Mouse (Mus musculus): ENCODE data around the gene AC124502.3.
"Not testable (repeated sequence)": the region's sequence is repeated elsewhere in the genome, so short reads cannot be mapped to it uniquely, and the experiment has no call there.

The AC124502.3 gene

DNA sequence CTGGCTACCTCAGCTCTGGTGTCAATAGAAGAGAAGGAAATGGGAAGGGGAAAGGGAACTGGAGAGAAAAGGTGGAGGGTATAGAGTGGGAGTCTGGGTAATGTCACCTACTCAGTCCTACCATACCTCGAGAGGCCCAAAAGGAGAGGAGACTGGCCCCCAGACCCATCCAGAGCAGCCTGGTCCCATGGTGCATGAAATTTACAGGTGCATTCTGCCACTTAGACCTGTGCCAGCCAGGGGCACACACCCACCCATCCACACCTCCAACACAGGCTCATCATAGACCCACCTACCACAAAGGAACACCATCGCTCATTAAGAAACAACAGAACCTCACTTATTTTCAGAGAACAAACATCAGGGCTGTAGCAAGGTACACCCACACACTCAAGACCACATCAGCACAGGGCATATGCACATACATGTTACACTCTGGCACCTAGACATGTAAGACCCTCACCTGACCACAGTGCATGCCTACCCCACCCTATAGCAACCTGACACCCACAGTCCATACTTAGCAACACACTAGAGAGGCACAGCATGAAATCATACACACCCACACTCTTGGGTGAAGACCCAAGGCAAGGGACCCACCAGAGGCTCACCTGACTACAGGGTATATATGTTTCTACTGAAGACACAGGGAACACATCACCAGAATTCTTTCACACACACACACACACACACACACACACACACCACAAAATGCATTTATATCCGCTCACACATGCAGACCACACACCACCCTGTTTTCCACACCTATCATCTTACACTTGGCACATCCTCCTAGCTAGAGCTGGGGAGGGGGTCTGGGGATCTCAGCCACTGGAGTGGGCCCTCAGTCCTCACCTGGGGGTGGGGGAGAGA lies 45.5 kb downstream of the AC124502.3 start:
- DNase-seq (ENCODE audit: low spot score in 2 of 2): peak; percentile 54 to 64

DNA sequence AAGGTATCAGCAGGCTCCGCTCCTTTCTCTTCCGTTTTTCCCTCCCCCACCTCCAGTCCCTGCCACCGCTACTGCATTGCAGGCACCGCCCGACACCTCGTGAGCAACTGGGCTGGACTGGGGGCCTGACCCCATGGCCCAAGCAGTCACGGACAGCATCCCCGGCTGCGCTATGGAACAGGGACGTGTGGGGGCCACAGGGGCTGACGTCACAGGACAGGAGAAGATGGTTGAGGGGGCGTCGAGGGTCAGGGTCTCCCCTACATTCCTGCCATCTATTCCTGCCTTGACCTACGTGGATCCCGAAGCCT lies 46.1 kb downstream of the AC124502.3 start:
- peak in 1 of 2 experiments; percentile 67 for DNase-seq (ENCODE audit: low spot score in 2 of 2)

DNA sequence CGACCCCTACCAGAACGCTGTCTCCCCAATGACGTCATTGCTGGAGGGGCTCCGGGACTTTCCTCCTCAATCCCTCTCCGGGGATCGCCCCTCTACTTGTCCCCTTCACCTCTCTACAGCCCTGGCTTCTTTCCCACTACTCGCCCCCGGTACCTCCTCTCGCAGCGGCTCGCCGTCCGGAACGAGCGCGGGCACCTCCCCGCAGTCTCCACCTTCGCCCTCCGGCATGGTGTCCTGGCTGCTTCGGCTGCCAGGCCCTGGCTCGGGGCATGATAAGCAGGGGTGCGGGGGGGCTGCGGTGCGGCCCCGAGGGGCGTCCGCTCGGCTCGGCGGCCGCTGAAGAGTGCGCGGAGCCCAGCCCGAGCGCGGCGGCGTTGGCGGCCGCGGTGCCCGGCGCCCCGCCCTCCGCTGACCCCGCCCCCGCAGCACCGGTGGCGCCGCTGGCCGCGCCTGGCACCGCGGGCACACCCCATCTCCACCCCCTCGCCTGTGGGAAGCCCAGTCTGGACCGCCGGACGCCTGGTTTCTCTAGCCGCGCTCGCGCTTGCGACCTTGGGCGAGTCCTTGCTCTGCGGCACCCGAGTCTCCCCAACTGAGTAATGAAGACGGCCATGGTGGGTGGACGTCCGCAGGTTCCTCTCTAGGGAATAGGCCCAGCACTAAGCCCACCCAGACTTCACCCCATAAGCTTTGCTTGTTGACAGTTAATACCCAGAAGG lies 46.6 kb downstream of the AC124502.3 start, which contains the start of gene Tmem151a:
Gene Tmem151a, minus strand, starts transcription at position 387 of the 719 bp plus-strand sequence.
- peak; percentile 62 to 65 for DNase-seq (ENCODE audit: low spot score in 2 of 2)

GRCm38 (mm10) chr19:5086533-5086932 lies 47.8 kb downstream of the AC124502.3 start:
- not testable (repeated sequence) for DNase-seq (ENCODE audit: low spot score in 2 of 2)

- DNase-seq (ENCODE audit: low spot score in 2 of 2): peak; percentile 97 to 99
Observed at GRCm38 (mm10) chr19:5087884-5088728, 49.4 kb downstream of the AC124502.3 start, which contains the start of gene Yif1a. TSS of gene Yif1a (plus strand) at chr19:5088538.

DNA sequence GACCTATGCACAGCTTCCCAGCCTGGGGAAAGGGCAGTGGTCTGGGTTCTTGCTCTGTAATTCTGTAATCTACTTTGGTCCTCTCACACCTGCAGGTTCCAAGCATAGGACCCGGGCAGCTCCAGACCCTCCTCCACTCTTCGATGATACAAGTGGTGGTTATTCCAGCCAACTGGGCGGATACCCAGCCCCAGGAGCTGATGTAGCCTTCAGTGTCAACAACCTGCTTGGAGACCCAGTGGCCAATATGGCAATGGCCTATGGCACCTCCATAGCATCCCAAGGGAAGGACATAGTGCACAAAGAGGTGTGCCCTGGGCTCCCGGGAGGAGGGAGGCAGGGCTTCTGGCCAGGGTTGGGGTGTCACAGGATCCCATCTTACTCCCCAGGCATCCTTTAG lies 50.6 kb downstream of the AC124502.3 start:
- DNase-seq (ENCODE audit: low spot score in 2 of 2): peak in 1 of 2 experiments; percentile 44

- peak in 1 of 2 experiments; percentile 53 for DNase-seq (ENCODE audit: low spot score in 2 of 2)
Observed at GRCm38 (mm10) chr19:5092083-5092482, 53.4 kb downstream of the AC124502.3 start.

- no peak for DNase-seq (ENCODE audit: low spot score in 2 of 2)
Observed at GRCm38 (mm10) chr19:5093481-5094242, 55.0 kb downstream of the AC124502.3 start.

DNA sequence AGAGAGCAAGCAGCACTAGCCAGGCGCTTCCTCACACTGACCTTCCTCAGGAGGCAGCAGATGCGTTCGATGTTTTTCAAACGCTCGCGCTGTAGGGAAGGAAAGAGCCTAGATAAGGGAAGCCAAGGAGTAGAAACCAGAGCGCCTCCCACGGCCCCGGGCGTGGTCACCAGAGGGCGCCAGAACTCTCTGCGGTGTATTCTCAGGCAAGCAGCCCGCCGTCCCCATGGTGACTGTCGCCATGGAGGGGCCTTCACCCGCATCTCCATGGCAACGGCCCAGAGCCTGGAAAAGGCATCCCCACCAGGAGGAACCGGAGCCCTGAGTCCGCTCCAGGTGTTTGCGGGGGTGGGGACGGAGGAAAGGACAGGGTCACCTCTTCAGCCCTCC lies 55.5 kb downstream of the AC124502.3 start:
- peak; percentile 98 to 99 for DNase-seq (ENCODE audit: low spot score in 2 of 2)

- peak; percentile 47 to 63 for DNase-seq (ENCODE audit: low spot score in 2 of 2)
Observed at GRCm38 (mm10) chr19:5094746-5095417, 56.2 kb downstream of the AC124502.3 start.

- DNase-seq (ENCODE audit: low spot score in 2 of 2): peak; percentile 61 to 72
Observed at GRCm38 (mm10) chr19:5095887-5096474, 57.3 kb downstream of the AC124502.3 start.

DNA sequence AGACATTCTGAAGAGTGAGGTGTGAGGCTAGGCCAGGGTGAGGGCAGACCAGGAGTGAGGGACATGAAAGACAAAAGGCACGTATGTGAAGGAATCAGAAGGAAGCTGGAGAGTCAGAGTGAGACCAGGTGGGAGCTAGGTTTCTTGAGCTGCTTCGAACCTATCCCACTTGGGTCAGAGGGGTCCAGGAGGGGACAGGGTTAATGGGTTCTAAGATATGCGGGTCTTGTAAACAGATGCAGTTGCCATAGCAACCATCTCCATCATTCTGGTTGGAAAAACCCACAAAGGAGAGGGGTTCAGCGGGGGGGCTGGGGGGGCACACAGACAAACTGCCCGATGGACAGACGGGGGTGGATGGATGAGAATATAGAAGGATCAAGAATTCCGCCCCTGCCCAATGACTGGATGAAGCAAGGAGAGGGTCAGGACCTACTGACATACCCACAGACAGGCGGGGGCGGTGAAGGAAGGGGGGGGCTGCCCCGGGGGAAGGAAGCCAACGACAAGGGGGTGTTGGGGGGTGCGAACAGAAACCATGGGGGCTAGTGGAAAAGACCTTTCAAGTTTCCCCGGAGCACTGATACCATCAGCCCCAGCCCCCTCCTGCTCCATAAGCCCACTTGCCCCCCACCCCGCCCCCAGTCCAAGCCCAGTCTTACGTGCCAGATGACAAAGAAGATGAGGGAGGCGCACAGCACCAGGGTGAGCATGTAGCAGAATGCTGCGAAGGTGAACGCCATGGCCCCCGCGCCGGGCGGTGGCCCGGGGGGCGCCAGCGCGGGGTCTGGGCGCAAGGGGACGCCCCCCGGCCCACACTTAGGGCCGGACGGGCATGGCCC lies 59.1 kb downstream of the AC124502.3 start:
- DNase-seq (ENCODE audit: low spot score in 2 of 2): peak in 1 of 2 experiments; percentile 60

GRCm38 (mm10) chr19:5098363-5099143 lies 59.9 kb downstream of the AC124502.3 start, which contains the start of gene Cnih2:
TSS of gene Cnih2 (minus strand) at chr19:5098521.
- peak; percentile 82 to 86 for DNase-seq (ENCODE audit: low spot score in 2 of 2)

Data from right cerebral cortex, postnatal 10 days (tissue).